Mouse (Mus musculus): ENCODE measurements around the gene Scgb2b7.
"Not testable (repeated sequence)": the region's sequence is repeated elsewhere in the genome, so short reads cannot be mapped to it uniquely, and the experiment has no call there.

The Scgb2b7 gene

DNA sequence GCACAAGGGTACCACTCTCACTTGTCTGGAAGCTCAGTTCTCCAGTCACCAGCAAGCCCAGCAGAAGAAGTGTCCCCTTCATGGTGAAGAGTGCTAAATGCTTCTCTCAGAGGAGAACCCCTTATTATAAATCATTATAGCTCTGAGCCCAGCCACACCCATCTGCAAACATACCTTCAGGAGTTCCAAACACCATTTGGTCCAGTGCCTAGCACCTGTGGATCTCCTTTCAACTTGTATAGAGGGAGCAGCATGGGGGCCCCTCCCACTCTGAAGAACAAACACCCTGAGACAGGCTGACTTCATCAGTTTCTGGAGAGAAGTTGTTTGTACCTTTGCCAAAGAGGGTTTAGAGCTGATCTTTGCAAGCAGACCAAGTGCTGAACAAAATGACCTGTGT, at the start of gene Scgb2b7:
TSS of gene Scgb2b7 (minus strand) at position 101 of the 400 bp plus-strand sequence.
- not testable (repeated sequence) for ATAC-seq (ENCODE audit: insufficient number of reproducible peaks, low FRiP score, low TSS enrichment)

DNA sequence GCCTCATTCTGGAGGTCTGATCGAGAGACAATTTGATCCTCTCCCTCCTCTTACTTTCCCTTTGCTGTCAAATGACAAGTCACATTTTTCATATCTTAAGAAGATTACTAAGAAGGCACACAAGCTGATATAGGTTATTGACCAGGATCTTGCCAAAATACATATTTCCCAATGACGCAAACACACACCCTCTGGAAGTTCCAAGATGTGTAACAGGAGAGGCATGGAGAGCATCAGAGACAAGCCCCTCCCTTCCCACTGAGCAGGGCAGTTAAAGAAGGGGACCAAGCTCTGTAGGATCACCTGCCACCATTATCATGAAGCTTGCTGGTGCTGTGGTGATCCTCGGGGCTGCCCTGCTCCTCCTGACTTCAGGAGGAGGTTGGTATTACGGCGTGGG, 6.8 kb upstream of the Scgb2b7 start, which contains the start of gene Scgb1b7:
TSS of gene Scgb1b7 (plus strand) at position 301 of the 400 bp plus-strand sequence.
- ATAC-seq (ENCODE audit: insufficient number of reproducible peaks, low FRiP score, low TSS enrichment) = not testable (repeated sequence)

All from cerebellum, adult (tissue).